Mouse (Mus musculus): ENCODE measurements around the gene Hhatl. TPM values are rescaled to one million over a fixed set of nuclear protein-coding genes. Genes with fewer than 3 reads are reported as not detected.

The Hhatl gene
- polyA plus RNA-seq, 1 experiment from 2014 or later = not detected

GRCm38 (mm10) chr9:121798887-121799520 is 6.7 kb upstream of the Hhatl start:
- Histone ChIP-seq H3K27me3 (peaks cover 14% of the 10 kb centered on the region; the same call in 1 of the 2 replicates), H3K9me3 (no peaks in the 10 kb centered on the region), H3K4me1 (peaks cover 7% of the 10 kb centered on the region; the same call in 1 of the 2 replicates), H3K9ac (no peak overlapping the region), H3K27ac (no peak overlapping the region), H3K36me3 (replicated peaks) (no peaks in the 10 kb centered on the region), H3K4me3 (replicated peaks) (no peak overlapping the region), H3K4me2 (no peak overlapping the region)
- WGBS = 43% methylated on average over 6 of the region's 6 CpGs
- no peak for ATAC-seq (ENCODE audit: low FRiP score)

- peaks cover 14% of the 10 kb centered on the region; the same call in 1 of the 2 replicates for H3K27me3 ChIP-seq
- no peaks in the 10 kb centered on the region for H3K9me3 ChIP-seq
- ATAC-seq (ENCODE audit: low FRiP score) = no peak
- no peak overlapping the region for H3K9ac ChIP-seq
- H3K4me2 ChIP-seq = no peak overlapping the region
- H3K4me3 ChIP-seq (replicated peaks) = no peak overlapping the region
- peaks cover 7% of the 10 kb centered on the region; the same call in 1 of the 2 replicates for H3K4me1 ChIP-seq
- WGBS = 11% methylated on average over 12 of the region's 12 CpGs
- H3K27ac ChIP-seq = no peak overlapping the region
- H3K36me3 ChIP-seq (replicated peaks) = no peaks in the 10 kb centered on the region
Observed at GRCm38 (mm10) chr9:121797722-121798121, 5.4 kb upstream of the Hhatl start.

GRCm38 (mm10) chr9:121794972-121795539 is 2.7 kb upstream of the Hhatl start:
- H3K36me3 ChIP-seq (replicated peaks) = no peaks in the 10 kb centered on the region
- H3K4me2 ChIP-seq = no peak overlapping the region
- WGBS = 57% methylated on average over 1 of the region's 1 CpGs
- H3K4me3 ChIP-seq (replicated peaks) = no peak overlapping the region
- H3K4me1 ChIP-seq = no peaks in the 10 kb centered on the region; the same call in 1 of the 2 replicates
- peaks cover 22% of the 10 kb centered on the region; the same call in 1 of the 2 replicates for H3K27me3 ChIP-seq
- H3K9me3 ChIP-seq = no peaks in the 10 kb centered on the region
- ATAC-seq (ENCODE audit: low FRiP score) = no peak
- H3K27ac ChIP-seq = no peak overlapping the region
- H3K9ac ChIP-seq = no peak overlapping the region

- WGBS = 12% methylated on average over 5 of the region's 5 CpGs
- ATAC-seq (ENCODE audit: low FRiP score) = no peak
Observed at GRCm38 (mm10) chr9:121791206-121791605, 1.1 kb downstream of the Hhatl start.

GRCm38 (mm10) chr9:121786359-121786758 is 5.9 kb downstream of the Hhatl start:
- WGBS = 73% methylated on average over 2 of the region's 2 CpGs
- H3K27me3 ChIP-seq = 0 out of 2 replicates have a peak, but pooled peaks cover 3% of the 10 kb centered on the region
- H3K4me3 ChIP-seq (replicated peaks) = no peak overlapping the region
- H3K4me2 ChIP-seq = no peak overlapping the region
- H3K4me1 ChIP-seq = no peaks in the 10 kb centered on the region
- no peaks in the 10 kb centered on the region for H3K36me3 ChIP-seq (replicated peaks)
- ATAC-seq (ENCODE audit: low FRiP score) = no peak
- H3K27ac ChIP-seq = no peak overlapping the region
- H3K9ac ChIP-seq = no peak overlapping the region
- no peaks in the 10 kb centered on the region for H3K9me3 ChIP-seq

More at GRCm38 (mm10) chr9:121791206-121791605, 1.1 kb downstream of the Hhatl start:
- H3K27me3 ChIP-seq = peaks cover 7% of the 10 kb centered on the region; the same call in 1 of the 2 replicates
- no peaks in the 10 kb centered on the region for H3K9me3 ChIP-seq
- no peaks in the 10 kb centered on the region for H3K36me3 ChIP-seq (replicated peaks)
- H3K9ac ChIP-seq = no peak overlapping the region
- no peak overlapping the region for H3K4me3 ChIP-seq (replicated peaks)
- H3K4me2 ChIP-seq = no peak overlapping the region
- no peaks in the 10 kb centered on the region for H3K4me1 ChIP-seq
- H3K27ac ChIP-seq = no peak overlapping the region

GRCm38 (mm10) chr9:121785261-121785660 is 7.0 kb downstream of the Hhatl start:
- Histone ChIP-seq H3K4me2 (no peak overlapping the region), H3K4me3 (replicated peaks) (no peak overlapping the region), H3K9ac (no peak overlapping the region), H3K4me1 (no peaks in the 10 kb centered on the region), H3K27ac (no peak overlapping the region), H3K9me3 (no peaks in the 10 kb centered on the region), H3K36me3 (replicated peaks) (no peaks in the 10 kb centered on the region), H3K27me3 (peaks cover 2% of the 10 kb centered on the region; the same call in 1 of the 2 replicates)
- no peak for ATAC-seq (ENCODE audit: low FRiP score)
- 85% methylated on average over 8 of the region's 8 CpGs for WGBS

- no peak overlapping the region for H3K4me2 ChIP-seq
- H3K4me3 ChIP-seq (replicated peaks) = no peak overlapping the region
- H3K9me3 ChIP-seq = no peaks in the 10 kb centered on the region
- H3K36me3 ChIP-seq (replicated peaks) = no peaks in the 10 kb centered on the region
- no peak overlapping the region for H3K27ac ChIP-seq
- ATAC-seq (ENCODE audit: low FRiP score) = no peak
- peaks cover 6% of the 10 kb centered on the region for H3K27me3 ChIP-seq
- 91% methylated on average over 12 of the region's 12 CpGs for WGBS
- H3K9ac ChIP-seq = no peak overlapping the region
- H3K4me1 ChIP-seq = no peaks in the 10 kb centered on the region
Observed at GRCm38 (mm10) chr9:121784801-121785200, 7.5 kb downstream of the Hhatl start.

GRCm38 (mm10) chr9:121778066-121778624 is 14.2 kb downstream of the Hhatl start:
- ATAC-seq (ENCODE audit: low FRiP score) = 0 out of 2 replicates have a peak, but pooled peaks have one; percentile 27
- Histone ChIP-seq H3K4me1 (peaks cover 9% of the 10 kb centered on the region), H3K9ac (peak overlapping the region; percentile 22; the same call in 1 of the 2 replicates), H3K9me3 (no peaks in the 10 kb centered on the region), H3K4me2 (peak overlapping the region; percentile 57), H3K27ac (no peak overlapping the region), H3K4me3 (replicated peaks) (peak overlapping the region; percentile 34), H3K36me3 (replicated peaks) (no peaks in the 10 kb centered on the region), H3K27me3 (peaks cover 51% of the 10 kb centered on the region)
- 14% methylated on average over 54 of the region's 54 CpGs for WGBS

- peak within 1 kb of the TSS; percentile 22; the same call in 1 of the 2 replicates for H3K9ac ChIP-seq
- H3K27me3 ChIP-seq = peaks cover 51% of the 10 kb centered on the region
- no peaks in the 10 kb centered on the region for H3K9me3 ChIP-seq
- H3K4me3 ChIP-seq (replicated peaks) = peak within 1 kb of the TSS; percentile 34
- H3K36me3 ChIP-seq (replicated peaks) = no peaks in the 10 kb centered on the region
- H3K4me2 ChIP-seq = peak within 1 kb of the TSS; percentile 57
- peaks cover 9% of the 10 kb centered on the region for H3K4me1 ChIP-seq
- no peak within 1 kb of the TSS for H3K27ac ChIP-seq
- 0 out of 2 replicates have a peak, but pooled peaks have one; percentile 44 for ATAC-seq (ENCODE audit: low FRiP score)
- WGBS = 22% methylated on average over 30 of the region's 30 CpGs
Observed at GRCm38 (mm10) chr9:121777484-121778065, 14.7 kb downstream of the Hhatl start, which contains the start of gene Klhl40. TSS of gene Klhl40 (plus strand) at chr9:121777607.

- WGBS = 81% methylated on average over 7 of the region's 7 CpGs
- Histone ChIP-seq H3K27me3 (peaks cover 51% of the 10 kb centered on the region), H3K9ac (no peak overlapping the region), H3K4me1 (peaks cover 9% of the 10 kb centered on the region), H3K4me3 (replicated peaks) (no peak overlapping the region), H3K9me3 (no peaks in the 10 kb centered on the region), H3K27ac (no peak overlapping the region), H3K36me3 (replicated peaks) (no peaks in the 10 kb centered on the region), H3K4me2 (no peak overlapping the region)
- ATAC-seq (ENCODE audit: low FRiP score) = no peak
Observed at GRCm38 (mm10) chr9:121776511-121776910, 15.8 kb downstream of the Hhatl start.

GRCm38 (mm10) chr9:121775951-121776350 is 16.4 kb downstream of the Hhatl start:
- Histone ChIP-seq H3K27me3 (peaks cover 51% of the 10 kb centered on the region), H3K9me3 (no peaks in the 10 kb centered on the region), H3K4me1 (peaks cover 9% of the 10 kb centered on the region), H3K27ac (no peak overlapping the region), H3K36me3 (replicated peaks) (no peaks in the 10 kb centered on the region), H3K9ac (no peak overlapping the region), H3K4me2 (no peak overlapping the region), H3K4me3 (replicated peaks) (no peak overlapping the region)
- no peak for ATAC-seq (ENCODE audit: low FRiP score)
- 83% methylated on average over 10 of the region's 10 CpGs for WGBS

GRCm38 (mm10) chr9:121772412-121772811 is 19.9 kb downstream of the Hhatl start:
- Histone ChIP-seq H3K4me2 (no peak overlapping the region), H3K9ac (no peak overlapping the region), H3K27me3 (peaks cover 21% of the 10 kb centered on the region), H3K4me1 (no peaks in the 10 kb centered on the region), H3K27ac (no peak overlapping the region), H3K4me3 (replicated peaks) (no peak overlapping the region), H3K36me3 (replicated peaks) (peaks cover 17% of the 10 kb centered on the region), H3K9me3 (no peaks in the 10 kb centered on the region)
- ATAC-seq (ENCODE audit: low FRiP score) = no peak
- 81% methylated on average over 5 of the region's 5 CpGs for WGBS
